8 mouse cellular contexts compared by ENCODE assay signal in genomic region chr13:94451229-94451628, GRCm38 (mm10).
DNase-seq lines count a peak whose midpoint lies in the region; ATAC-seq lines count a peak whose summit lies in the region.

No protein-coding gene starts in this region.

- DNase-seq in heart, postnatal 14 days, result peak; percentile 46 to 64
- no peak for DNase-seq in heart, embryonic 10.5 days (ENCODE audit: low spot score)
- DNase-seq in MN1 (ENCODE audit: low spot score), result peak; percentile 60
- DNase-seq in embryonic facial prominence, embryonic 14.5 days (ENCODE audit: low spot score), result peak; percentile 46
- DNase-seq in liver, embryonic 11.5 days (ENCODE audit: low spot score), result no peak
- no peak for DNase-seq in urinary bladder, postnatal 10 days (ENCODE audit: low spot score)

- no peaks in the 10 kb centered on the region for H3K9me3 ChIP-seq in heart, embryonic 10.5 days
- no peaks in the 10 kb centered on the region for H3K9me3 ChIP-seq in embryonic facial prominence, embryonic 14.5 days (ENCODE audit: control insufficient read depth, low read length)
- H3K9me3 ChIP-seq in hindbrain, embryonic 15.5 days, result no peaks in the 10 kb centered on the region
- no peaks in the 10 kb centered on the region for H3K9me3 ChIP-seq in liver, embryonic 11.5 days (ENCODE audit: control insufficient read depth, low read length)
- no peaks in the 10 kb centered on the region for H3K9me3 ChIP-seq in neural tube, embryonic 15.5 days (replicated peaks)

- H3K27me3 ChIP-seq in heart, embryonic 10.5 days (ENCODE audit: insufficient read depth, poor library complexity, severe bottlenecking), result no peaks in the 10 kb centered on the region
- H3K27me3 ChIP-seq in embryonic facial prominence, embryonic 14.5 days (replicated peaks; ENCODE audit: control insufficient read depth, insufficient read depth, low read length), result no peaks in the 10 kb centered on the region
- H3K27me3 ChIP-seq in hindbrain, embryonic 15.5 days, result no peaks in the 10 kb centered on the region
- no peaks in the 10 kb centered on the region for H3K27me3 ChIP-seq in liver, embryonic 11.5 days (replicated peaks; ENCODE audit: control insufficient read depth, insufficient read depth, low read length)
- H3K27me3 ChIP-seq in neural tube, embryonic 15.5 days (replicated peaks), result no peaks in the 10 kb centered on the region

- ATAC-seq in embryonic facial prominence, embryonic 14.5 days (ENCODE audit: low read depth), result no peak
- peak; percentile 76; the same call in 1 of the 2 replicates for ATAC-seq in hindbrain, embryonic 15.5 days (ENCODE audit: low FRiP score, low read depth)
- ATAC-seq in liver, embryonic 11.5 days (replicated peaks; ENCODE audit: low FRiP score), result peak; percentile 47; the same call in 1 of the 2 replicates
- peak; percentile 73 for ATAC-seq in neural tube, embryonic 15.5 days (ENCODE audit: low FRiP score)

- no peak overlapping the region for H3K9ac ChIP-seq in embryonic facial prominence, embryonic 14.5 days (ENCODE audit: low read depth, low read length)
- H3K9ac ChIP-seq in hindbrain, embryonic 15.5 days, result no peak overlapping the region
- H3K9ac ChIP-seq in liver, embryonic 11.5 days (ENCODE audit: low read depth, low read length), result no peak overlapping the region
- H3K9ac ChIP-seq in neural tube, embryonic 15.5 days (replicated peaks), result no peak overlapping the region

- intact Hi-C loops in heart, postnatal 14 days (cut with DNase I), result loop anchor here (10.0 kb wide), 1 partner anchor 414 kb away; no protein-coding TSS in a partner anchor

- WGBS in heart, embryonic 10.5 days, result 65% methylated on average over 6 of the region's 6 CpGs
- WGBS in embryonic facial prominence, embryonic 14.5 days, result 57% methylated on average over 6 of the region's 6 CpGs
- WGBS in hindbrain, embryonic 15.5 days, result 59% methylated on average over 6 of the region's 6 CpGs
- 65% methylated on average over 6 of the region's 6 CpGs for WGBS in liver, embryonic 11.5 days
- WGBS in neural tube, embryonic 15.5 days, result 56% methylated on average over 6 of the region's 6 CpGs

- no peak overlapping the region for H3K4me2 ChIP-seq in embryonic facial prominence, embryonic 14.5 days (ENCODE audit: low read depth, low read length)
- no peak overlapping the region for H3K4me2 ChIP-seq in hindbrain, embryonic 15.5 days
- H3K4me2 ChIP-seq in liver, embryonic 11.5 days, result no peak overlapping the region
- H3K4me2 ChIP-seq in neural tube, embryonic 15.5 days, result no peak overlapping the region

- H3K4me3 ChIP-seq in heart, embryonic 10.5 days, result no peak overlapping the region
- H3K4me3 ChIP-seq in embryonic facial prominence, embryonic 14.5 days (ENCODE audit: low read depth, low read length), result no peak overlapping the region
- H3K4me3 ChIP-seq in hindbrain, embryonic 15.5 days, result no peak overlapping the region
- no peak overlapping the region for H3K4me3 ChIP-seq in liver, embryonic 11.5 days (ENCODE audit: low read depth, low read length)
- H3K4me3 ChIP-seq in neural tube, embryonic 15.5 days (replicated peaks), result no peak overlapping the region

- H3K36me3 ChIP-seq in heart, embryonic 10.5 days, result peaks cover 26% of the 10 kb centered on the region
- peaks cover 45% of the 10 kb centered on the region for H3K36me3 ChIP-seq in embryonic facial prominence, embryonic 14.5 days (ENCODE audit: control insufficient read depth, insufficient read depth, low read length)
- peaks cover 10% of the 10 kb centered on the region for H3K36me3 ChIP-seq in hindbrain, embryonic 15.5 days
- H3K36me3 ChIP-seq in liver, embryonic 11.5 days (ENCODE audit: control insufficient read depth, insufficient read depth, low read length), result peaks cover 5% of the 10 kb centered on the region; the same call in 1 of the 2 replicates
- H3K36me3 ChIP-seq in neural tube, embryonic 15.5 days, result peaks cover 8% of the 10 kb centered on the region

- H3K27ac ChIP-seq in heart, embryonic 10.5 days, result no peak overlapping the region
- H3K27ac ChIP-seq in embryonic facial prominence, embryonic 14.5 days (replicated peaks; ENCODE audit: low read depth, low read length), result no peak overlapping the region
- no peak overlapping the region for H3K27ac ChIP-seq in hindbrain, embryonic 15.5 days (replicated peaks)
- no peak overlapping the region for H3K27ac ChIP-seq in liver, embryonic 11.5 days (ENCODE audit: low read depth, low read length)
- H3K27ac ChIP-seq in neural tube, embryonic 15.5 days (replicated peaks), result no peak overlapping the region

- H3K4me1 ChIP-seq in heart, embryonic 10.5 days, result no peaks in the 10 kb centered on the region
- no peaks in the 10 kb centered on the region for H3K4me1 ChIP-seq in embryonic facial prominence, embryonic 14.5 days (ENCODE audit: control insufficient read depth, insufficient read depth, low read length)
- no peaks in the 10 kb centered on the region for H3K4me1 ChIP-seq in hindbrain, embryonic 15.5 days (replicated peaks)
- no peaks in the 10 kb centered on the region for H3K4me1 ChIP-seq in liver, embryonic 11.5 days (replicated peaks; ENCODE audit: control insufficient read depth, insufficient read depth, low read length)
- H3K4me1 ChIP-seq in neural tube, embryonic 15.5 days, result no peaks in the 10 kb centered on the region

Comparison
In these comparisons a context has a peak if more than half of its experiments do, and no peak if none do; other contexts are left out.
1. DNase-seq: peak in heart, postnatal 14 days (2 of 2), MN1 (single experiment) and embryonic facial prominence, embryonic 14.5 days (single experiment); none in heart, embryonic 10.5 days (single experiment), liver, embryonic 11.5 days (single experiment) and urinary bladder, postnatal 10 days (single experiment).